15 mouse cellular contexts compared by ENCODE assay signal in genomic region chr15:31284922-31285631, GRCm38 (mm10).
DNase-seq lines count a peak whose midpoint lies in the region; ATAC-seq and TF ChIP-seq lines count a peak whose summit lies in the region.
"Had no signal": no experiment of that assay in that cellular context is flagged by ENCODE, and none has a peak within 500 bp of the region (broad histone marks: within the 10 kb centered on the region; RNA-seq: fewer than 3 reads in every experiment).

No protein-coding gene starts in this region.

- WGBS in forebrain, embryonic 13.5 days: 83% methylated on average over 17 of the region's 17 CpGs
- 90% methylated on average over 17 of the region's 17 CpGs for WGBS in forebrain, embryonic 11.5 days
- WGBS in midbrain, embryonic 13.5 days: 86% methylated on average over 17 of the region's 17 CpGs
- 76% methylated on average over 17 of the region's 17 CpGs for WGBS in midbrain, embryonic 15.5 days
- 69% methylated on average over 17 of the region's 17 CpGs for WGBS in heart, embryonic 10.5 days
- WGBS in stomach, postnatal 0 days: 70% methylated on average over 17 of the region's 17 CpGs

- no peak overlapping the region for H3K4me3 ChIP-seq in forebrain, embryonic 13.5 days
- no peak overlapping the region for H3K4me3 ChIP-seq in forebrain, embryonic 11.5 days (ENCODE audit: low read depth, low read length)
- H3K4me3 ChIP-seq in midbrain, embryonic 13.5 days (replicated peaks): no peak overlapping the region
- no peak overlapping the region for H3K4me3 ChIP-seq in midbrain, embryonic 15.5 days
- H3K4me3 ChIP-seq in heart, embryonic 10.5 days: no peak overlapping the region
- no peak overlapping the region for H3K4me3 ChIP-seq in stomach, postnatal 0 days (ENCODE audit: low read depth, low read length)
- H3K4me3 ChIP-seq: myocyte had no signal

- peak; percentile 75 for ATAC-seq in forebrain, embryonic 13.5 days
- ATAC-seq in forebrain, embryonic 11.5 days (replicated peaks; ENCODE audit: low FRiP score): no peak
- ATAC-seq in midbrain, embryonic 13.5 days: peak; percentile 38; the same call in 1 of the 2 replicates
- no peak for ATAC-seq in midbrain, embryonic 15.5 days (replicated peaks)
- ATAC-seq in stomach, postnatal 0 days (ENCODE audit: low FRiP score, low TSS enrichment): no peak
- ATAC-seq: activated CD4-positive, CD25-positive, alpha-beta regulatory T cell, adult 4 months had no signal

- no peaks in the 10 kb centered on the region for H3K9me3 ChIP-seq in forebrain, embryonic 13.5 days (replicated peaks)
- H3K9me3 ChIP-seq in forebrain, embryonic 11.5 days (ENCODE audit: control insufficient read depth, low read length): no peaks in the 10 kb centered on the region
- H3K9me3 ChIP-seq in midbrain, embryonic 13.5 days: no peaks in the 10 kb centered on the region
- no peaks in the 10 kb centered on the region for H3K9me3 ChIP-seq in midbrain, embryonic 15.5 days
- H3K9me3 ChIP-seq in heart, embryonic 10.5 days: no peaks in the 10 kb centered on the region
- no peaks in the 10 kb centered on the region for H3K9me3 ChIP-seq in stomach, postnatal 0 days (ENCODE audit: control insufficient read depth, low read length)

- DNase-seq in forebrain, embryonic 11.5 days (ENCODE audit: low spot score): no peak
- peak; percentile 36 for DNase-seq in cerebellum, adult 9-10 months
- DNase-seq in layer of hippocampus, adult 9-10 months (ENCODE audit: low spot score): peak; percentile 38
- DNase-seq in heart, embryonic 10.5 days (ENCODE audit: low spot score): no peak
- no peak for DNase-seq in stomach, postnatal 0 days (ENCODE audit: low spot score)
- DNase-seq: heart, adult 18-20 months; heart, postnatal 36 days; thymus, adult 2 months had no signal

- no peak overlapping the region for H3K9ac ChIP-seq in forebrain, embryonic 13.5 days
- H3K9ac ChIP-seq in forebrain, embryonic 11.5 days (ENCODE audit: low read length): no peak overlapping the region
- H3K9ac ChIP-seq in midbrain, embryonic 13.5 days (replicated peaks): no peak overlapping the region
- no peak overlapping the region for H3K9ac ChIP-seq in midbrain, embryonic 15.5 days
- H3K9ac ChIP-seq in stomach, postnatal 0 days (ENCODE audit: low read length): no peak overlapping the region
- H3K9ac ChIP-seq: liver, embryonic 14.5 days had no signal

- no peak overlapping the region; the same call in 1 of the 2 replicates for H3K27ac ChIP-seq in forebrain, embryonic 13.5 days
- H3K27ac ChIP-seq in forebrain, embryonic 11.5 days (ENCODE audit: low read depth, low read length): no peak overlapping the region
- H3K27ac ChIP-seq in midbrain, embryonic 13.5 days: no peak overlapping the region
- no peak overlapping the region for H3K27ac ChIP-seq in midbrain, embryonic 15.5 days
- no peak overlapping the region for H3K27ac ChIP-seq in heart, embryonic 10.5 days
- no peak overlapping the region for H3K27ac ChIP-seq in stomach, postnatal 0 days (replicated peaks)
- H3K27ac ChIP-seq: liver, embryonic 14.5 days; macrophage had no signal

- TF ChIP-seq CTCF in stomach, postnatal 0 days (IDR thresholded peaks at IDR 0.05; ENCODE audit: low read depth): no peak

- H3K27me3 ChIP-seq in forebrain, embryonic 13.5 days: no peaks in the 10 kb centered on the region
- H3K27me3 ChIP-seq in forebrain, embryonic 11.5 days (ENCODE audit: control insufficient read depth, insufficient read depth, low read length): no peaks in the 10 kb centered on the region
- H3K27me3 ChIP-seq in midbrain, embryonic 13.5 days: no peaks in the 10 kb centered on the region
- H3K27me3 ChIP-seq in midbrain, embryonic 15.5 days (replicated peaks): no peaks in the 10 kb centered on the region
- no peaks in the 10 kb centered on the region for H3K27me3 ChIP-seq in heart, embryonic 10.5 days (ENCODE audit: insufficient read depth, poor library complexity, severe bottlenecking)
- no peaks in the 10 kb centered on the region for H3K27me3 ChIP-seq in stomach, postnatal 0 days (ENCODE audit: control insufficient read depth, insufficient read depth, low read length)

- TF ChIP-seq EP300 in stomach, postnatal 0 days (optimal IDR thresholded peaks at IDR 0.05): no peak

- no peaks in the 10 kb centered on the region for H3K4me1 ChIP-seq in forebrain, embryonic 13.5 days
- no peaks in the 10 kb centered on the region for H3K4me1 ChIP-seq in forebrain, embryonic 11.5 days (replicated peaks; ENCODE audit: control insufficient read depth, insufficient read depth, low read length)
- peaks cover 21% of the 10 kb centered on the region for H3K4me1 ChIP-seq in midbrain, embryonic 13.5 days (replicated peaks)
- H3K4me1 ChIP-seq in midbrain, embryonic 15.5 days: 0 out of 2 replicates have a peak, but pooled peaks cover 3% of the 10 kb centered on the region
- peaks cover 3% of the 10 kb centered on the region for H3K4me1 ChIP-seq in heart, embryonic 10.5 days
- H3K4me1 ChIP-seq in stomach, postnatal 0 days (replicated peaks; ENCODE audit: control insufficient read depth, insufficient read depth): no peaks in the 10 kb centered on the region

- H3K4me2 ChIP-seq in forebrain, embryonic 13.5 days: no peak overlapping the region
- H3K4me2 ChIP-seq in forebrain, embryonic 11.5 days (ENCODE audit: low read depth, low read length, severe bottlenecking): no peak overlapping the region
- H3K4me2 ChIP-seq in midbrain, embryonic 13.5 days (replicated peaks): no peak overlapping the region
- H3K4me2 ChIP-seq in midbrain, embryonic 15.5 days: no peak overlapping the region
- no peak overlapping the region for H3K4me2 ChIP-seq in stomach, postnatal 0 days (replicated peaks; ENCODE audit: low read depth)

- H3K36me3 ChIP-seq in forebrain, embryonic 13.5 days (ENCODE audit: poor library complexity, severe bottlenecking): no peaks in the 10 kb centered on the region
- no peaks in the 10 kb centered on the region for H3K36me3 ChIP-seq in forebrain, embryonic 11.5 days (ENCODE audit: control insufficient read depth, insufficient read depth, low read length)
- H3K36me3 ChIP-seq in midbrain, embryonic 13.5 days: no peaks in the 10 kb centered on the region
- no peaks in the 10 kb centered on the region for H3K36me3 ChIP-seq in midbrain, embryonic 15.5 days (replicated peaks)
- no peaks in the 10 kb centered on the region for H3K36me3 ChIP-seq in heart, embryonic 10.5 days
- H3K36me3 ChIP-seq in stomach, postnatal 0 days (ENCODE audit: control insufficient read depth, insufficient read depth, low read length): no peaks in the 10 kb centered on the region

Comparison
In these comparisons a context has a peak if more than half of its experiments do, and no peak if none do; other contexts are left out.
1. ATAC-seq: peak in forebrain, embryonic 13.5 days (single experiment) and midbrain, embryonic 13.5 days (single experiment); none in forebrain, embryonic 11.5 days (single experiment), midbrain, embryonic 15.5 days (single experiment) and stomach, postnatal 0 days (single experiment).
2. DNase-seq: peak in cerebellum, adult 9-10 months (single experiment) and layer of hippocampus, adult 9-10 months (single experiment); none in forebrain, embryonic 11.5 days (single experiment), heart, embryonic 10.5 days (single experiment) and stomach, postnatal 0 days (single experiment).